Mouse (Mus musculus): Measurements from ENCODE around the gene Olfr1329. TPM values are rescaled to one million over a fixed set of nuclear protein-coding genes. Genes with fewer than 3 reads are reported as not detected.

The Olfr1329 gene
- polyA plus RNA-seq (2014; fragmentation: Illumina TruSeq; extraction: RNeasy Lipid Tissue Mini Kit (QIAGEN cat#74804); ENCODE audit: low read depth, low replicate concordance), result not detected

GRCm38 (mm10) chr4:118917365-118917764, at the start of gene Olfr1329:
TSS of gene Olfr1329 (minus strand) at chr4:118917465.

GRCm38 (mm10) chr4:118961141-118961628, 43.9 kb upstream of the Olfr1329 start, which contains the start of gene Lao1:
TSS of gene Lao1 (plus strand) at chr4:118961578.

GRCm38 (mm10) chr4:118938512-118938911, 21.2 kb upstream of the Olfr1329 start, which contains the start of gene Olfr1328:
TSS of gene Olfr1328 (minus strand) at chr4:118938612.

GRCm38 (mm10) chr4:118888297-118888696, 29.0 kb downstream of the Olfr1329 start, which contains the start of gene Olfr1330:
TSS of gene Olfr1330 (plus strand) at chr4:118888597.

Other genes starting within 250 kb of the Olfr1329 start
- gene Olfr1342, start 224.7 kb downstream of the Olfr1329 start, polyA plus RNA-seq (2014; fragmentation: Illumina TruSeq; extraction: RNeasy Lipid Tissue Mini Kit (QIAGEN cat#74804); ENCODE audit: low read depth, low replicate concordance), result not detected
- gene Olfr1341, start 213.9 kb downstream of the Olfr1329 start, polyA plus RNA-seq (2014; fragmentation: Illumina TruSeq; extraction: RNeasy Lipid Tissue Mini Kit (QIAGEN cat#74804); ENCODE audit: low read depth, low replicate concordance), result 0.16 TPM
- gene Olfr1340, start 197.3 kb downstream of the Olfr1329 start, polyA plus RNA-seq (2014; fragmentation: Illumina TruSeq; extraction: RNeasy Lipid Tissue Mini Kit (QIAGEN cat#74804); ENCODE audit: low read depth, low replicate concordance), result not detected
- gene Olfr1339, start 185.3 kb downstream of the Olfr1329 start, polyA plus RNA-seq (2014; fragmentation: Illumina TruSeq; extraction: RNeasy Lipid Tissue Mini Kit (QIAGEN cat#74804); ENCODE audit: low read depth, low replicate concordance), result not detected
- 2.2 TPM for gene Olfr1338, start 158.7 kb downstream of the Olfr1329 start, polyA plus RNA-seq (2014; fragmentation: Illumina TruSeq; extraction: RNeasy Lipid Tissue Mini Kit (QIAGEN cat#74804); ENCODE audit: low read depth, low replicate concordance)
- not detected for gene Olfr1337, start 134.9 kb downstream of the Olfr1329 start, polyA plus RNA-seq (2014; fragmentation: Illumina TruSeq; extraction: RNeasy Lipid Tissue Mini Kit (QIAGEN cat#74804); ENCODE audit: low read depth, low replicate concordance)
- gene Olfr1335, start 107.5 kb downstream of the Olfr1329 start, polyA plus RNA-seq (2014; fragmentation: Illumina TruSeq; extraction: RNeasy Lipid Tissue Mini Kit (QIAGEN cat#74804); ENCODE audit: low read depth, low replicate concordance), result not detected
- gene Olfr1333, start 81.2 kb downstream of the Olfr1329 start, polyA plus RNA-seq (2014; fragmentation: Illumina TruSeq; extraction: RNeasy Lipid Tissue Mini Kit (QIAGEN cat#74804); ENCODE audit: low read depth, low replicate concordance), result not detected
- gene Olfr1331, start 52.8 kb downstream of the Olfr1329 start, polyA plus RNA-seq (2014; fragmentation: Illumina TruSeq; extraction: RNeasy Lipid Tissue Mini Kit (QIAGEN cat#74804); ENCODE audit: low read depth, low replicate concordance), result not detected
- gene Olfr1330, start 28.9 kb downstream of the Olfr1329 start, polyA plus RNA-seq (2014; fragmentation: Illumina TruSeq; extraction: RNeasy Lipid Tissue Mini Kit (QIAGEN cat#74804); ENCODE audit: low read depth, low replicate concordance), result not detected
- not detected for gene Olfr1328, start 21.1 kb upstream of the Olfr1329 start, polyA plus RNA-seq (2014; fragmentation: Illumina TruSeq; extraction: RNeasy Lipid Tissue Mini Kit (QIAGEN cat#74804); ENCODE audit: low read depth, low replicate concordance)
- 0.21 TPM for gene Lao1, start 44.1 kb upstream of the Olfr1329 start, polyA plus RNA-seq (2014; fragmentation: Illumina TruSeq; extraction: RNeasy Lipid Tissue Mini Kit (QIAGEN cat#74804); ENCODE audit: low read depth, low replicate concordance)
- 15.8 TPM for gene Slc2a1, start 191.2 kb upstream of the Olfr1329 start, polyA plus RNA-seq (2014; fragmentation: Illumina TruSeq; extraction: RNeasy Lipid Tissue Mini Kit (QIAGEN cat#74804); ENCODE audit: low read depth, low replicate concordance)